Mouse (Mus musculus): Measurements from ENCODE around the gene Tubgcp2.

Gene Tubgcp2

GRCm38 (mm10) chr7:139949893-139950282 lies 86.6 kb downstream of the Tubgcp2 start:
- peak; percentile 27 for DNase-seq (ENCODE audit: low spot score)

- DNase-seq (ENCODE audit: low spot score), result no peak
Observed at GRCm38 (mm10) chr7:139946032-139946431, 90.4 kb downstream of the Tubgcp2 start.
